Mouse (Mus musculus) brain, adult 2 months (tissue): ENCODE data around the gene Noct.

ENCODE experiments used
- DNase-seq: peaks from one replicate; pipeline ENCODE4 v3.0.0; 2011; ENCODE audit warnings: low read depth, low spot score

Gene Noct

GRCm38 (mm10) chr3:51230886-51231285 is 6.6 kb downstream of the Noct start:
- no peak for DNase-seq

GRCm38 (mm10) chr3:51231499-51231898 is 7.3 kb downstream of the Noct start:
- no peak for DNase-seq

DNA sequence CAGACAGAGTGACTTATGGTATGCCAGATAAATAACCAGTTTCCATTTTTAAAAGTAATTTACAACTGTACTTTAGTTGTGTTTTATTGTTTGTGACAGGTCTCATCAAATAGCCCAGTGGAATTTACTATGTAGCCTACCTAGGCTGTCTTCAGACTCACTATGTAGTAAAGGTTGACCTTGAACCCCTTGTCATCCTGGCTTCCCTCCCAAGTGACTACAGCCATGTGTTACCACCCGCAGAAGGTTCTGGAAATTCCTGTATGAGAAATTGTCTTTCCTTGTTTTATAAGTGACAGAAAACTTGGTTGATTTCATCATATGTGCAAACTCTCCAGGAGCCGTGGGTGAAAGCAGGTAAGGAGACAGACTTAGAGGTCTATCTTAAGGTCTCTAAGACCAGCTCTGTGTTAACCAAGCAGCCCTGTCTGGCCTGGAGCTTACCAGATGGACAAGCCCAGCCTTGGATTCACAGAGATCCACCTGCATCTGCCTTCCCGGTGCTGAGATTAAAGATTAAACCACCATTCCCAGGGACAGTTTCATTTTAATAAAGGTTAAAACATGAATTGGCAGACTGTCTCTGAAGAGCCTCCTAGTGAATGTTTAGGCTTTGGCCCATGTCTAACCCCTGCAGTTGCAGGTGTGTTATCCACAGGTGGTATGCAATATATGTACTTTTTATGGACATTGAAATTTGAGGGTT is 8.1 kb downstream of the Noct start:
- no peak for DNase-seq

GRCm38 (mm10) chr3:51233474-51233873 is 9.2 kb downstream of the Noct start:
- DNase-seq: no peak

GRCm38 (mm10) chr3:51233918-51234751 is 9.9 kb downstream of the Noct start:
- DNase-seq: peak; percentile 93

GRCm38 (mm10) chr3:51234752-51235055 is 10.5 kb downstream of the Noct start:
- no peak for DNase-seq

- no peak for DNase-seq
These were observed 14.3 kb downstream of the Noct start for GRCm38 (mm10) chr3:51238515-51238914.

DNA sequence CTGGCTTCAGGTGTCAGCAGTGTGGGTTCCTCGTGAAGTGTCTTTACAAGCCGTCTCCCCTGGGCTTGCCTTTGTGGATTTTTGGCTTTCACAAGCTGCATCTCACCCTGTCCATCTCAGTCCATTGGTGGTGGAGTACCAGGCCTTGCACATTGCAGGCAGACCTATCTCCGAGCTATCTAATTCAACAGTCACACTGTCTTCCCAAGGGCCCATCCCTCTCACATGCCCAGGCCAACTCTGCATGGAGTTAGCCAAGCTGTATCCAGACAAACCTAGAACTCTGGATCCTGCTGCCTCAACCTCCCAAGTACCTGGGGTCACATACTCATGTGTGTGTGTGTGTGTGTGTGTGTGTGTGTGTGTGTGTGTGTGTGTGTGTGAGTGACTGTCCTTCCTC is 15.3 kb downstream of the Noct start:
- DNase-seq: no peak

- no peak for DNase-seq
These were observed 23.5 kb downstream of the Noct start for GRCm38 (mm10) chr3:51247704-51248103.

DNA sequence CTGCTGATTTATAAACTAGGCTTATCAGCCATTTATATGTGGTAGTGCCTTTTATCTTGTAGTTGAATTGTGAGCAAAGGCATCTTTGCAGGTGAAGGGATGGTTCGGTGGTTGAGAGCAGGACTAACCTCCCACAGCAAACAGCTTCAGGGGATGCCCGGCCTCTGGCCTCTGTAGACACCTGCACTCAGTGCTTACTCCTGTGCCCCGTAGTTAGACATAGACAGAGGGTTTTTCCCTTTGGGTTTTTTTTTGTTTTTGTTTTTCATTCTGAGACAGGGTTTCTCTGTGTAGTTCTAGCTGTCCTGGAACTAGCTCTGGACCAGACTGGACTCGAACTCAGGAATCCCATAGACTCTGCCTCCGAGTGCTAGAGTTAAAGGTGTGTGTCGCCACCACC is 24.4 kb downstream of the Noct start:
- DNase-seq: no peak

GRCm38 (mm10) chr3:51249460-51249859 is 25.2 kb downstream of the Noct start:
- no peak for DNase-seq

- no peak for DNase-seq
These were observed 25.6 kb downstream of the Noct start for GRCm38 (mm10) chr3:51249866-51250265.

DNA sequence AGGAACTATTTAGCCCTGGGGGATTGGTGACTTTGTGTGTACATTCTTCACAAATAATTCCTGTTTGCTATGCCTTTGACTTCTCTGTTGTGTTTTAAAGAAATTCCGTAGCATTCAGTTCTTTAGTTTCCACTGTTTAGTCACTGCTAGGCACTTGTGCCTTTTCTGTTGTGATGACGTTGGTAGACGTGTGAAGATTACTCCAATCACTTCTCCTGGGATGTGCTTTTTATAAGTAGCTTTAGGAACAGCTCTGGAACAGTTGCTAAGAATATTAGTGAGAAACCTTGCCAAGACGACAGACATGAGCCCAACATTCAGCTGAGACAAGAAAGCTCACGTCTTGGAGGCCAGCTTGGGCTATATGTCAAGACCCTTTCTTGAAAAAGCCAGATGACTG is 26.8 kb downstream of the Noct start:
- peak; percentile 44 for DNase-seq

DNA sequence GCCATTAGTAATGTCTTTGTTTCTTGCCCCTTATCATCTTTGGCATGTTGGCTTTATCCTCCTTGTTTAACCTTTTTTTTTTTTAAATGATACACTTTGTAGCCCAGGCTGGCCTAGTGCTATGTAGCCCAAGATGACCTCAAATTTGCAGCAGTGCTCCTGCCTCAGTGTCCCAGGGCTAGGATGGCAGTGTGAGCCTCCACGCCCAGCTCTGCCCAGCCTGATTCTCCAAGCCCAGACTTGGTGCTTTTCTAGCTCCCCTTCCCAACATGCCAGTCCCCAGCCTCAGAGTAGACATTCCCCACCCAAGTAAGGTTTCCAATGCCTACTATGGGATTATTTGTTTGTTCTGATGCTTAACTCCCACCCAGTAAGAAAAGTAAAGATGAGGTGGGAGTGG is 28.0 kb downstream of the Noct start:
- no peak for DNase-seq

DNA sequence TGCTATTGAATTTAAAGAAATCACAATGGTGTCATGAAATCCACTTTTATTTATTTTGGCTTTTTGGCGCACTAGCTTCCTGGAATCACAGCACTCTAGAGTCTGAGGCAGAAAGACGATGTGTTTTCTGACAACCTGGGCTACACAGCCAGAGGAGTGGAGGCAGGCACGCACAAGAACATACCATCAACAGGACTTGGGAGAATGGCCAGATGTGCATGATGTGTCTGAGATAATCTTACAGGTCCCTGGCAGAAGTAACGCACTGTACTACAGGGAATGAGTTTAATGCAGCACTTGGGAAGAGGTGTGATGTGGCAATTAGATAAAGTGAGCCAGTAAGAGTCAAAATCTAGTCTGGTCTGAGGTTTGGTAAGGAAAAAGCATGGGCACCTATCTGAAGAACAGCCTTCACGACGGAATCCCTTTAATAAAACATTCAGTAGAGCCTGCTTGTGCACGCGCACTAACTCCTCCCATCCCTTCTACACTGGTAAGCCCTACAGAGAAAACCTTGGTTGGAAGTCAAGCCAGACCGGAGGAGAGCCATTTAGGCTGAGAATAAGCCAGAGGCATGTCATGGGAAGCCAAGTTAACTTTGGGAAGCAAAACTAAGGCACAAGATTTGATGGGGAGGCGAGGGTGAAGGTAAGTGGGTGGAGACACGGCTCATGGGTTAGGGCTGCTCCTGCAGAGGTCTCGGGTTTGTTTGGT is 28.6 kb downstream of the Noct start:
- no peak for DNase-seq

DNA sequence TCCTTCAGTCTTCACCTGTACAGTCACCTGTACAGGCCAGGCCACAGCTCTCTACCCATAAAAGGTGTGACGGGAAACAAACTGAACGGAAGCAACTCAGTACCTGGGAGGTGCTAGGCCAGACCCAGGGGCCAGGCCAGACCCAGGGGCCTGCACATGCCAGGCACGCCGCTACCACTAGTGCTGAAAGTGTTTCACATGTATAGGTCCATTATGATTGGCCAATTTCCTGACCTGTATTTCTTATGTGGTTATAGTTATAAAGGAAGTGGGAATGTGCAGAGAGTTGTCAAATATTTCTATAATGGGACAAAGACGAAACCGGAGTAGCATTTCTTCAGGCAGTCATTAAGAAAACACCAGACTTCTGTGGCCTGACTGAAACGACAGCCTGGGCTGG is 30.5 kb downstream of the Noct start:
- DNase-seq: no peak

DNA sequence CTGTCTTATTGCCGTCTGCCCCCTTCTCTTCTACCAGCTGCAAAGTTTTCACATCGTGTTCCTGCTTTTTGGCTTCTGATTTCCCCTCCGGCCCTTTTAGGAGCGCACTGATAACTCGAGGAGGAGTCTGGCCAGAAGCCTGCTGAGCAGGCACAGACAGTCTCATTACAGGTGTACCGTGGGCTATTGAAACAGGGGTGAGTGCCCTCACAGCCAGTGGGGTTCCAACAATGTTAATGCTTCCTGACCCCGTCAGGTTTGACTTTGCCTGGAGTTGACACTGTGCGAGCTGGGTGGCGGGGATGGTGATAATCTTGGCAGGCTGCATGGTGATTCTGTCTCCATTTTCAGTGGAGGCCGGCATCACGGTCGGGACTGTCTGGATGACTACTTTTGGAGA is 32.2 kb downstream of the Noct start:
- DNase-seq: no peak

- no peak for DNase-seq
These were observed 33.8 kb downstream of the Noct start for GRCm38 (mm10) chr3:51258070-51258469.

GRCm38 (mm10) chr3:51262942-51263341 is 38.7 kb downstream of the Noct start:
- DNase-seq: no peak

DNA sequence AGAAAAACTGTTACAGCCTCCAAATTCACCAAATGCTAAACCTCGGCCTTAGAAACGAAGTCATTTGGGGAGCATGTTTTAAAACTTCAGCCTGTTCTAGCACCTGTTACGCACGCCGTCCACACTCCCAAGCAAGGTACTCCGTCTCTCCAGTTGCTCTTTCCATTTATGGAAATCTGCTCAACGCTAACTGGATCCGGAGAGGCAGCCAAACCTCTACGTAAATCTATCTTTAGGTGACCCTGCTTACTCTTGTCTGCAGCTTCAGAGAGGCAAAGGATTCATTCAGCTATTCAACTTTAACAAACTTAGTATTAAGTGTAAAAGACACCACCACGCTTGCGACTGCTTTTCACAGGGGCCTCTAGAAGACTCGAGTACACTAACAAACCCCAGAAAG is 44.2 kb downstream of the Noct start:
- no peak for DNase-seq

- peak; percentile 39 for DNase-seq
These were observed 46.0 kb downstream of the Noct start for GRCm38 (mm10) chr3:51270069-51270817.

GRCm38 (mm10) chr3:51275956-51276398 is 51.7 kb downstream of the Noct start:
- peak; percentile 99 for DNase-seq
